Mouse (Mus musculus) embryonic facial prominence, embryonic 15.5 days (tissue): ENCODE data around the gene Tpm1. TPM values are rescaled to one million over a fixed set of nuclear protein-coding genes. Genes with fewer than 3 reads are reported as not detected.

Experiments used
- ATAC-seq: fragments of 200-750 bp; cut with Nextera tagmentation; 2 replicates; pipeline ENCODE4 v1.8.0; 2017; ENCODE audit warnings: low read depth, moderate TSS enrichment; ENCODE audit not compliant: insufficient number of reproducible peaks, low FRiP score, low TSS enrichment
- H3K27ac ChIP-seq: fragments of 300-500 bp; sonication (generic); replicated peaks from 2 replicates; pipeline ENCODE4 v1.5.1; 2015; ENCODE audit warnings: mild to moderate bottlenecking, inconsistent platforms
- H3K27me3 ChIP-seq: fragments of 300-500 bp; sonication (generic); 2 replicates; pipeline ENCODE4 v1.6.1; 2015; ENCODE audit warnings: inconsistent platforms
- H3K36me3 ChIP-seq: fragments of 300-500 bp; sonication (generic); 2 replicates; pipeline ENCODE4 v1.6.1; 2015; ENCODE audit warnings: mild to moderate bottlenecking, inconsistent platforms
- H3K4me1 ChIP-seq: fragments of 300-500 bp; sonication (generic); 2 replicates; pipeline ENCODE4 v1.6.1; 2015; ENCODE audit warnings: inconsistent platforms
- H3K4me2 ChIP-seq: fragments of 300-500 bp; sonication (generic); replicated peaks from 2 replicates; pipeline ENCODE4 v1.6.1; 2015; ENCODE audit warnings: mild to moderate bottlenecking, inconsistent platforms
- H3K4me3 ChIP-seq: fragments of 300-500 bp; sonication (generic); replicated peaks from 2 replicates; pipeline ENCODE4 v1.5.1; 2015; ENCODE audit warnings: mild to moderate bottlenecking, inconsistent platforms
- H3K9ac ChIP-seq: fragments of 300-500 bp; sonication (generic); 2 replicates; pipeline ENCODE4 v1.6.1; 2015; ENCODE audit warnings: inconsistent platforms
- H3K9me3 ChIP-seq: fragments of 300-500 bp; sonication (generic); replicated peaks from 2 replicates; pipeline ENCODE4 v1.6.1; 2016; ENCODE audit warnings: inconsistent platforms
- WGBS: fragments of 180-500 bp; shearing (Covaris S2); methylation state at CpG from one replicate; pipeline ENCODE4 v1.1.7; 2015; 5-methylcytosine and 5-hydroxymethylcytosine counted together
- polyA plus RNA-seq: library from polyadenylated mRNA; unstranded; fragments of >200 nt; fragmentation: Nextera tagmentation; extraction: Ambion mirVana; gene quantifications from 2 replicates; pipeline ENCODE4 v1.2.1, GENCODE M21; 2015

Gene Tpm1
- polyA plus RNA-seq, 1 experiment from 2014 or later: 870 TPM

- H3K4me2 ChIP-seq: no peak overlapping the region
- H3K4me3 ChIP-seq: no peak overlapping the region
- no peaks in the 10 kb centered on the region for H3K27me3 ChIP-seq
- 73% methylated on average over 4 of the region's 4 CpGs for WGBS
- no peak for ATAC-seq
- peaks cover 11% of the 10 kb centered on the region for H3K4me1 ChIP-seq
- H3K27ac ChIP-seq: no peak overlapping the region
- no peaks in the 10 kb centered on the region for H3K36me3 ChIP-seq
- no peaks in the 10 kb centered on the region for H3K9me3 ChIP-seq
- no peak overlapping the region for H3K9ac ChIP-seq
These were observed 47.7 kb downstream of the Tpm1 start for GRCm38 (mm10) chr9:67001506-67001905.

- peak; percentile 51; the same call in 1 of the 2 replicates for ATAC-seq
- H3K36me3 ChIP-seq: no peaks in the 10 kb centered on the region
- 1% methylated on average over 6 of the region's 6 CpGs for WGBS
- H3K4me1 ChIP-seq: peaks cover 6% of the 10 kb centered on the region
- no peaks in the 10 kb centered on the region for H3K9me3 ChIP-seq
- no peak overlapping the region for H3K4me2 ChIP-seq
- H3K9ac ChIP-seq: no peak overlapping the region
- H3K27me3 ChIP-seq: no peaks in the 10 kb centered on the region
- no peak overlapping the region for H3K4me3 ChIP-seq
- no peak overlapping the region for H3K27ac ChIP-seq
These were observed 48.2 kb downstream of the Tpm1 start for GRCm38 (mm10) chr9:67001050-67001449.

GRCm38 (mm10) chr9:66999698-67000097 lies 49.5 kb downstream of the Tpm1 start:
- H3K27me3 ChIP-seq: no peaks in the 10 kb centered on the region
- H3K9ac ChIP-seq: no peak overlapping the region
- no peak overlapping the region for H3K4me3 ChIP-seq
- H3K4me2 ChIP-seq: no peak overlapping the region
- H3K36me3 ChIP-seq: no peaks in the 10 kb centered on the region
- peaks cover 4% of the 10 kb centered on the region; the same call in 1 of the 2 replicates for H3K4me1 ChIP-seq
- H3K9me3 ChIP-seq: no peaks in the 10 kb centered on the region
- WGBS: 87% methylated on average over 8 of the region's 8 CpGs
- no peak for ATAC-seq
- no peak overlapping the region for H3K27ac ChIP-seq

GRCm38 (mm10) chr9:66991750-66992410 lies 57.3 kb downstream of the Tpm1 start:
- Histone ChIP-seq H3K9ac (no peak overlapping the region), H3K27me3 (no peaks in the 10 kb centered on the region), H3K9me3 (no peaks in the 10 kb centered on the region), H3K4me2 (no peak overlapping the region), H3K4me3 (no peak overlapping the region), H3K4me1 (peaks cover 32% of the 10 kb centered on the region), H3K27ac (no peak overlapping the region), H3K36me3 (no peaks in the 10 kb centered on the region)
- 69% methylated on average over 8 of the region's 8 CpGs for WGBS
- no peak for ATAC-seq

- Histone ChIP-seq H3K4me3 (no peak overlapping the region), H3K27me3 (no peaks in the 10 kb centered on the region), H3K4me2 (no peak overlapping the region), H3K4me1 (peaks cover 32% of the 10 kb centered on the region), H3K27ac (no peak overlapping the region), H3K9ac (no peak overlapping the region), H3K9me3 (no peaks in the 10 kb centered on the region), H3K36me3 (no peaks in the 10 kb centered on the region)
- ATAC-seq: no peak
- WGBS: 64% methylated on average over 9 of the region's 9 CpGs
These were observed 58.0 kb downstream of the Tpm1 start for GRCm38 (mm10) chr9:66991021-66991749.

- Histone ChIP-seq H3K4me3 (no peak overlapping the region), H3K9me3 (no peaks in the 10 kb centered on the region), H3K27ac (peak overlapping the region; percentile 86; the same call in 1 of the 2 replicates), H3K9ac (no peak overlapping the region), H3K36me3 (no peaks in the 10 kb centered on the region), H3K27me3 (no peaks in the 10 kb centered on the region), H3K4me2 (no peak overlapping the region), H3K4me1 (peaks cover 32% of the 10 kb centered on the region)
- WGBS: 75% methylated on average over 5 of the region's 5 CpGs
- ATAC-seq: no peak
These were observed 59.2 kb downstream of the Tpm1 start for GRCm38 (mm10) chr9:66990046-66990445.

GRCm38 (mm10) chr9:66989581-66989980 lies 59.6 kb downstream of the Tpm1 start:
- ATAC-seq: no peak
- no peaks in the 10 kb centered on the region for H3K9me3 ChIP-seq
- H3K4me1 ChIP-seq: peaks cover 32% of the 10 kb centered on the region
- no peaks in the 10 kb centered on the region for H3K36me3 ChIP-seq
- no peak overlapping the region for H3K4me3 ChIP-seq
- H3K9ac ChIP-seq: no peak overlapping the region
- H3K4me2 ChIP-seq: no peak overlapping the region
- H3K27me3 ChIP-seq: no peaks in the 10 kb centered on the region
- 47% methylated on average over 6 of the region's 6 CpGs for WGBS
- H3K27ac ChIP-seq: peak overlapping the region; percentile 86

- WGBS: 15% methylated on average over 6 of the region's 6 CpGs
- Histone ChIP-seq H3K4me2 (no peak overlapping the region), H3K4me3 (no peak overlapping the region), H3K36me3 (no peaks in the 10 kb centered on the region), H3K9ac (no peak overlapping the region), H3K9me3 (no peaks in the 10 kb centered on the region), H3K4me1 (peaks cover 32% of the 10 kb centered on the region), H3K27me3 (no peaks in the 10 kb centered on the region), H3K27ac (peak overlapping the region; percentile 86)
- ATAC-seq: peak; percentile 78
These were observed 60.3 kb downstream of the Tpm1 start for GRCm38 (mm10) chr9:66988888-66989414.

GRCm38 (mm10) chr9:66988198-66988887 lies 60.9 kb downstream of the Tpm1 start:
- 35% methylated on average over 11 of the region's 11 CpGs for WGBS
- H3K36me3 ChIP-seq: no peaks in the 10 kb centered on the region
- H3K4me1 ChIP-seq: peaks cover 32% of the 10 kb centered on the region
- H3K4me3 ChIP-seq: no peak overlapping the region
- no peaks in the 10 kb centered on the region for H3K9me3 ChIP-seq
- H3K4me2 ChIP-seq: no peak overlapping the region
- peak; percentile 20; the same call in 1 of the 2 replicates for ATAC-seq
- peak overlapping the region; percentile 86 for H3K27ac ChIP-seq
- no peak overlapping the region for H3K9ac ChIP-seq
- no peaks in the 10 kb centered on the region for H3K27me3 ChIP-seq

GRCm38 (mm10) chr9:66985377-66985776 lies 63.8 kb downstream of the Tpm1 start:
- Histone ChIP-seq H3K9me3 (no peaks in the 10 kb centered on the region), H3K4me1 (peaks cover 32% of the 10 kb centered on the region), H3K27ac (no peak overlapping the region), H3K4me2 (no peak overlapping the region), H3K9ac (no peak overlapping the region), H3K36me3 (no peaks in the 10 kb centered on the region), H3K4me3 (no peak overlapping the region), H3K27me3 (no peaks in the 10 kb centered on the region)
- WGBS: 81% methylated on average over 7 of the region's 7 CpGs
- no peak for ATAC-seq

- H3K9me3 ChIP-seq: no peaks in the 10 kb centered on the region
- H3K36me3 ChIP-seq: no peaks in the 10 kb centered on the region
- H3K4me1 ChIP-seq: peaks cover 2% of the 10 kb centered on the region; the same call in 1 of the 2 replicates
- H3K27me3 ChIP-seq: no peaks in the 10 kb centered on the region
- H3K9ac ChIP-seq: no peak overlapping the region
- 78% methylated on average over 7 of the region's 7 CpGs for WGBS
- no peak for ATAC-seq
- H3K4me2 ChIP-seq: no peak overlapping the region
- no peak overlapping the region for H3K27ac ChIP-seq
- no peak overlapping the region for H3K4me3 ChIP-seq
These were observed 67.1 kb downstream of the Tpm1 start for GRCm38 (mm10) chr9:66982085-66982484.
